Mouse (Mus musculus): ENCODE results near the gene Cep131. TPM values are rescaled to one million over a fixed set of nuclear protein-coding genes. Genes with fewer than 3 reads are reported as not detected.

Gene Cep131
- total and polyA plus RNA-seq, 2 experiments = 1.9 to 2.3 TPM

DNA sequence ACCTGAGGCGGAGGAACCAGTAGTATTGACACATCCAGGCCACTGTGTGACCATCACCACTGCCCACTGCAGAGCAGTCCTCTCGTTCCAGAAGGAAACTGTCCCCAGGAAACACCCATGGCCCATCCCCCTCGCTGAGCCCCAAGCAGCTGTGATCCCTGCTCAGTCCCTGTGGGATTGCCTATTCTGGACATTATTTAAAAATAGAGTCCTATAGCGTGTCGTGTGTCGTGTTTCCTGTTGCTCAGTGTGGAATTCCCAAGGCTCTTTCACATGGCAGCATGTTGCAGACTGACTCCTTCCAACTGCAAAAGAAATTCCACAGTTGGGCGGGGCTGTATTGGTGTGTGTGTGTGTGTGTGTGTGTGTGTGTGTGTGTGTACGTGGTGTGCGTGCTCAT is 34.4 kb downstream of the Cep131 start:
- Histone ChIP-seq H3K27ac (replicated peaks; ENCODE audit: insufficient read depth, low read depth, low read length) (no peak overlapping the region), H3K36me3 (ENCODE audit: control insufficient read depth, insufficient read depth, low read length) (no peaks in the 10 kb centered on the region), H3K79me2 (ENCODE audit: control insufficient read depth, insufficient read depth, low read length) (no peaks in the 10 kb centered on the region), H3K4me3 (ENCODE audit: insufficient read depth, low read depth, low read length) (no peak overlapping the region), H3K4me1 (ENCODE audit: control insufficient read depth, insufficient read depth, low read length) (no peaks in the 10 kb centered on the region), H3K27me3 (ENCODE audit: control insufficient read depth, insufficient read depth, low read length) (no peaks in the 10 kb centered on the region), H3K9ac (ENCODE audit: low read depth, low read length) (no peak overlapping the region)
- no peak for TF ChIP-seq CTCF (IDR thresholded peaks at IDR 0.05; ENCODE audit: low read depth, low read length)
- no peak for TF ChIP-seq POLR2A (IDR thresholded peaks at IDR 0.05; ENCODE audit: extremely low read depth, insufficient read depth, low read length)
- DNase-seq (ENCODE audit: extremely low read depth, low read depth, low spot score) = no peak
- 83% methylated on average over 9 of the region's 9 CpGs for WGBS

DNA sequence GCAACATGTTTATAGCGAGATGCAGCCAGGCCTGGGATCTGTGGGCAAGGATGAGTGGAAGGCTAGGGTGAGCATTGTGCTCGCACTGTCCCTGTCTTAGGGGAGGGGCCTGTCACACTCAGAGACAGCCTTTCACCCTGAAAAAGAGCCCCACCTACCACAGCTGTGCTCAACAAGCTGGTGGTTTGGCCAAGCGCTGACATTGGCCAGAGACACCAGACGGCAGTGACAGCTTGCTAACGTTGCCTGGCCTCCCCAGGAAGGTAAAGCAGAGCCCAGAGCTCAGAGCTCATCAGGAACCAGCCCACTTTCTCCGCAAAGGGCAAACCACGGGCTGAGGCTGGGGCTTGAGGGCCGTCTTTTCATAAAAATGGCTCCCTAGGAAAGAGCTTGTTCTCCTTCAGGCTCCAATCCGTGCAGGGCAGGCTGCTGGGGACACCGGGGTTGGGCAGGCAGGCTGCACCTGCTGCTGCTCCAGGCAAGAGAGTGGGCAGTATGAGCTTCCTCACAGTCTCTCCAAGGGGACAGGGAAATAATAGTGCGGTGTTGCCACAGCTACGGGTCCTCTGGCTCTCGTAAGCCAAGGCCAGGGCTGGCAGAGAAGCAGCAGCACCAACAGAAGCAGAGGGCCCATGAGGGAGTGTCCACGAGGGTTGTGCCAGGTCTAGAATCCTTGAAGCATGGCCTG is 35.4 kb downstream of the Cep131 start:
- Histone ChIP-seq H3K4me3 (ENCODE audit: insufficient read depth, low read depth, low read length) (no peak overlapping the region), H3K27me3 (ENCODE audit: control insufficient read depth, insufficient read depth, low read length) (peaks cover 5% of the 10 kb centered on the region; the same call in 1 of the 2 replicates), H3K79me2 (ENCODE audit: control insufficient read depth, insufficient read depth, low read length) (no peaks in the 10 kb centered on the region), H3K36me3 (ENCODE audit: control insufficient read depth, insufficient read depth, low read length) (no peaks in the 10 kb centered on the region), H3K27ac (replicated peaks; ENCODE audit: insufficient read depth, low read depth, low read length) (no peak overlapping the region), H3K4me1 (ENCODE audit: control insufficient read depth, insufficient read depth, low read length) (no peaks in the 10 kb centered on the region), H3K9ac (ENCODE audit: low read depth, low read length) (no peak overlapping the region)
- no peak for DNase-seq (ENCODE audit: extremely low read depth, low read depth, low spot score)
- TF ChIP-seq POLR2A (IDR thresholded peaks at IDR 0.05; ENCODE audit: extremely low read depth, insufficient read depth, low read length) = no peak
- TF ChIP-seq CTCF (IDR thresholded peaks at IDR 0.05; ENCODE audit: low read depth, low read length) = no peak
- 75% methylated on average over 14 of the region's 14 CpGs for WGBS

DNA sequence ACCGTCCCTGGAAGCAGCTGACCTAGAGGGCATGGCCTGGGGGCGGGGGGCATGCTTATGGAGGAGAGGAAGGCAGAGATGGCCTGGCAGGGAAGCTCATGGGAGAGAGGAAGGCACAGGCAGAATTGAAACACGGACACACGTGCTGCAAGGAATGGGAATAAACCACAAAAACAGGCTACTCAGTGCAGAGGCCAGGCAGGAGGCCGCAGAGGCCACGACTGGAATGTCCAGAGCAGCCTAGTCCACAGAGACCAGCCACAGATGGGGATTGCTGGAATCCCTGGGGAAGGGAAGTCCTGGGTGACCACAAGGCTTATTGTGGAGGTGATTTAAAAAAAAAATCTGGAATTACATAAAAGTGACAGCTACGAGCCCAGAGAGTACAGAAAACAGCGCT is 37.6 kb downstream of the Cep131 start:
- TF ChIP-seq POLR2A (IDR thresholded peaks at IDR 0.05; ENCODE audit: extremely low read depth, insufficient read depth, low read length) = no peak
- no peak for TF ChIP-seq CTCF (IDR thresholded peaks at IDR 0.05; ENCODE audit: low read depth, low read length)
- H3K79me2 ChIP-seq (ENCODE audit: control insufficient read depth, insufficient read depth, low read length) = no peaks in the 10 kb centered on the region
- H3K27me3 ChIP-seq (ENCODE audit: control insufficient read depth, insufficient read depth, low read length) = peaks cover 5% of the 10 kb centered on the region; the same call in 1 of the 2 replicates
- H3K27ac ChIP-seq (replicated peaks; ENCODE audit: insufficient read depth, low read depth, low read length) = no peak overlapping the region
- no peak for DNase-seq (ENCODE audit: extremely low read depth, low read depth, low spot score)
- H3K9ac ChIP-seq (ENCODE audit: low read depth, low read length) = no peak overlapping the region
- no peaks in the 10 kb centered on the region for H3K4me1 ChIP-seq (ENCODE audit: control insufficient read depth, insufficient read depth, low read length)
- H3K36me3 ChIP-seq (ENCODE audit: control insufficient read depth, insufficient read depth, low read length) = no peaks in the 10 kb centered on the region
- 93% methylated on average over 8 of the region's 8 CpGs for WGBS
- H3K4me3 ChIP-seq (ENCODE audit: insufficient read depth, low read depth, low read length) = no peak overlapping the region

DNA sequence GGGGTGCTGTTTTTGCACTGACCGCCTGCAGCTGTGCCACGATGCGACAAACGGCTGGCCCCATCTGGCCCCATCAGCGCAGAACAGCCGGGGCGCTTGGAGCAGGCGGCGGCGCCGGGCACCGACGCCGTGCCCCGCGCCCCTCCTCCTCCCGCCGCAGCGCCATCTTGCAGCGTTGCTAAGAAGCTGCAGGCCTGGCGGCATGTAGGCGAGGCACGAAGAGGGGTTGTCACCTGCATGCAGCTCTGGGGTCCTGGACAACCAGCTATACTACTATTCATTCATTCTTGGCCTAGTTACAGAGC is 38.4 kb downstream of the Cep131 start:
- H3K36me3 ChIP-seq (ENCODE audit: control insufficient read depth, insufficient read depth, low read length) = no peaks in the 10 kb centered on the region
- no peak for TF ChIP-seq POLR2A (IDR thresholded peaks at IDR 0.05; ENCODE audit: extremely low read depth, insufficient read depth, low read length)
- TF ChIP-seq CTCF (IDR thresholded peaks at IDR 0.05; ENCODE audit: low read depth, low read length) = no peak
- H3K27ac ChIP-seq (replicated peaks; ENCODE audit: insufficient read depth, low read depth, low read length) = no peak overlapping the region
- no peak overlapping the region for H3K9ac ChIP-seq (ENCODE audit: low read depth, low read length)
- DNase-seq (ENCODE audit: extremely low read depth, low read depth, low spot score) = no peak
- no peak overlapping the region for H3K4me3 ChIP-seq (ENCODE audit: insufficient read depth, low read depth, low read length)
- no peaks in the 10 kb centered on the region for H3K4me1 ChIP-seq (ENCODE audit: control insufficient read depth, insufficient read depth, low read length)
- H3K79me2 ChIP-seq (ENCODE audit: control insufficient read depth, insufficient read depth, low read length) = no peaks in the 10 kb centered on the region
- peaks cover 5% of the 10 kb centered on the region; the same call in 1 of the 2 replicates for H3K27me3 ChIP-seq (ENCODE audit: control insufficient read depth, insufficient read depth, low read length)
- WGBS = 29% methylated on average over 23 of the region's 23 CpGs

DNA sequence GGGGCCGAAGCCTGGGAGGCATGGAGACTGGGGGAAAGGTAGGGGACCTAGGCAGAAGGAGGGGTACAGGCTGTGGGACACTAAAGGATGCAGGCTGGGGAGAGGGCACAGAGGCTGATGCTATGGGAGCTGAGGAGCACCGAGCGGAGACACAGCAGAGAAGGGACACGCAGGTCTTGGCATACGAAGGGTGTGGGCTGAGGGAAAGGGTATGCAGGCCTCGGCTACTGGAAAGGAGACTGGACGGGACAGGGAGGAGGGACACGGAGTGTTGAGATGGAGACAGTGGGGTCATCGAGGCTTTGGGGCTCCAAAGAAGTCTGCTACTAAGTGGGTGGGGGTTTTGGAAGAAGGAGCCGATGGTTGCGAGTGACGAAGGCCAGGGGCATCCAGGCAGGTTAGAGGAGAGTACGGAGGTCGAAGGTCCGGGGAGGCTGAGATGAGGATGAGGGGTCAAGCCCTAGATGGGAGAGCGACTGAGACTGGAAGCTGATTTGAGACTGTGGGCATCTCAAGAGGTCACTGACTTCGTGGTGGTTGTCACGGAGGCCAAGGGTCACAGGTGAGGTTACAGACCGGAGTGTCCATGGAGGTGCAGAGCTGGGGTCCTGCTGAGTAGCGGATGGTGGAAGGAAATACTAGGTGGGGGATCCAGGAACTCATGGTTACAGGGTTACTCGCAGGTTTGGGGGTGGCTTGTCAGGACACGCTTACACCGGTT is 38.9 kb downstream of the Cep131 start:
- no peaks in the 10 kb centered on the region for H3K36me3 ChIP-seq (ENCODE audit: control insufficient read depth, insufficient read depth, low read length)
- H3K27ac ChIP-seq (replicated peaks; ENCODE audit: insufficient read depth, low read depth, low read length) = no peak overlapping the region
- no peak for DNase-seq (ENCODE audit: extremely low read depth, low read depth, low spot score)
- 29% methylated on average over 23 of the region's 23 CpGs for WGBS
- H3K4me3 ChIP-seq (ENCODE audit: insufficient read depth, low read depth, low read length) = no peak overlapping the region; the same call in 1 of the 2 replicates
- H3K79me2 ChIP-seq (ENCODE audit: control insufficient read depth, insufficient read depth, low read length) = no peaks in the 10 kb centered on the region
- H3K4me1 ChIP-seq (ENCODE audit: control insufficient read depth, insufficient read depth, low read length) = no peaks in the 10 kb centered on the region
- TF ChIP-seq CTCF (IDR thresholded peaks at IDR 0.05; ENCODE audit: low read depth, low read length) (no peak), POLR2A (IDR thresholded peaks at IDR 0.05; ENCODE audit: extremely low read depth, insufficient read depth, low read length) (no peak)
- peaks cover 5% of the 10 kb centered on the region; the same call in 1 of the 2 replicates for H3K27me3 ChIP-seq (ENCODE audit: control insufficient read depth, insufficient read depth, low read length)
- no peak overlapping the region for H3K9ac ChIP-seq (ENCODE audit: low read depth, low read length)

Measured in liver, adult 2 months (tissue).